Mouse (Mus musculus): ENCODE data around the gene Ccdc71. TPM values are rescaled to one million over a fixed set of nuclear protein-coding genes. Genes with fewer than 3 reads are reported as not detected.

The Ccdc71 gene
- polyA plus RNA-seq (2012; rRNA removed), result 32.4 and 35.2 TPM in 2 replicates

DNA sequence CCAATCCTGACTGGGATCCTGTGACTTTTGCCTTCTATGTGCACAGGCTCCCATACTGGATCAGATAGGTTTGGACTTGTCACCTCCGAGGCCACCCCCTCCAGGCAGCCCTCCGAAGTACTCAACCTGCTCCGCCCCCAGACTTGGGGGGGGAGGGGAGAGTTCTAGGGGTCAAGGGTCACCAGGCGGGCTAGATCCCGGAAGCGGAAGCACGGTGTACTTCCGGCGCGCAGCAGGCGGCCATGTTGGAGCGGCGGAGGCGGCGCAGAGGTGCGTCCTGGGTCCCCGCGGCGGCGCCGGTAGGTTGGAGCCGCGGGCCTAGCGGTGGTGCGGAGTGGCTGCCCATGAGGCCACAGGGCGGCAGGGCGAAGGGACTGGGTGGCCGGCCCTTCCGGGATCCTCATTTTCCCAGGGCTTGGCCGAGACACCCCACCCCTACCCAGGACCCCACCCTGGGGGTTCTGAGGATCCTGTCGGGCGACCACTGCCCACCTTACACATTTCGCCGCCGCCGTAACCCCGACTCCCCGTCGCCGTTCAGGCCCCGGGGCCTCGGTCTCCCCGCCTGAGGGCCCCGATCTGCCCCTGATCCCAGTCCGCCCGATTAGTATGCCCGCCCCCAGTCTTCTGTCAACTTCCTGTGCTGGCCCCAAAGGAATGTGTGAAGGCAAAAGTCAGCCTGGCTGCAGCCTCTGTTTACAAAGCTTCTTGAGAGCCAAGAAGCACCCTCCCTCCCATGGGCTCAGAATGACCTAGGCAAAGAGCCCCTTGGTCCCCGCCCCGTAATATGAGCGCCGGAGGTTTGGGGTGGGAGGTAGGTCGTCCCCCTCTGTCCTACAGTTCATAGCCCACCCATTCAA lies at the start of gene Ccdc71:
Gene Ccdc71, plus strand, starts transcription at position 209 of the 860 bp plus-strand sequence.

DNA sequence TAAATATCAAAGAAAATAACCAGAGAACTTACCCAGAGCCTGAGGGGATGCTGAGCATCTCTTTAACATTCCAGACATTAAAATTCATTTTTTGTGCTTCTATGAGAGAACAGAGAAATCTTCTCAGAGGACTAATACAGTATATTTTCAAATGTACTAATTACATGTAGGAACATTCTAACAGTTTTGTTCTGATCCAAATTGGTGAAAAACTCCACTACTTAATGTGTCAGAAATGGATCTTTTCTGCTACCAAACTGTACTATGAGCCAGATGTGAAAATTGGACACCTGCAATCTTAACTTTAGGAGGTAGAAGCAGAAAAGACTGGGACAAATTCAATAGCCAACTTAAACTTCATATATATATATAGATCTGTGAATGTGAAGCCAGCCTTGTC lies 31.9 kb upstream of the Ccdc71 start, which contains the start of gene Ccdc36:
Gene Ccdc36, minus strand, starts transcription at position 101 of the 400 bp plus-strand sequence.

DNA sequence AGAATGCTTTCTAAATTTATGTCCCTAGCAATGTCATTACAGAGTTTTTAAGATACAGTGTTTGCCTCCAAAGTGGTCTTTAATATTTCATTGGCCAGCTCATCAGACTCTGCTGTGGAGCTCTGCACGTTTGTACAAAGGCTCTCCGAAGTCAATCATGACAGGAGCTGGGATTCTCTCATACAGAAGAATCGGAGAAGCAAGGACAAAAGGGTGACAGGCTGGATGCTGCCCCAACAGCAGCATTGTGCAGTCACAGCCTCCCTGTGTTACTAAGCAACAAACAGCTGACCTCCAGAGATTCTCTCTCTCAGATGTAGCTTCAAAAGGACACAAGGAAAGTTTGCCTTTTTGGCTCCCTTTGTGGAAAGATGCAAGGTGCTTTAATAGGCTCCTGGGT lies 24.1 kb upstream of the Ccdc71 start, which contains the start of gene BC048562:
Gene BC048562, plus strand, starts transcription at position 301 of the 400 bp plus-strand sequence.

DNA sequence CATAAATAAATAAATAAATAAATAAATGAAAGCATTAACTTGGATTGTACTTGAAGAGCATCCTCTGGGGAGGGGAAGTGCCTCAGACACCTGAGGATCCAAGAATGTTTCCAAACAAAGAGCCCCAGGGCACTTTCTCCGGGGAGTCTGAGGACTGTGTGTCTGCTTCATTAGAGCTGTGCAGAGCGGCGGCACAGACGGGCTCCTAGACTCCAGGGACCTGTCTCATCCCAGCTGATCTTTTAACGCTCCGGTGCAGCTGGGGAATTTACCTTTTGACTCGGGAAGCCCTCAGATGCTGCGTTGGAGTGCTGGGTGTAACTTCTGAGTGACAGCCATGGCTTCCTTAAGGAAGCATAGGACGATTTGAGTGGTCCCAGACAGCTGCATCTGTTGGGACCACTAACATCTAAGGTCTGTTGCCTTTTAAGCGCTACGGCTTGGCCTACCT lies 879 bp downstream of the Ccdc71 start, which contains the start of gene Klhdc8b:
Gene Klhdc8b, minus strand, starts transcription at position 401 of the 451 bp plus-strand sequence.

DNA sequence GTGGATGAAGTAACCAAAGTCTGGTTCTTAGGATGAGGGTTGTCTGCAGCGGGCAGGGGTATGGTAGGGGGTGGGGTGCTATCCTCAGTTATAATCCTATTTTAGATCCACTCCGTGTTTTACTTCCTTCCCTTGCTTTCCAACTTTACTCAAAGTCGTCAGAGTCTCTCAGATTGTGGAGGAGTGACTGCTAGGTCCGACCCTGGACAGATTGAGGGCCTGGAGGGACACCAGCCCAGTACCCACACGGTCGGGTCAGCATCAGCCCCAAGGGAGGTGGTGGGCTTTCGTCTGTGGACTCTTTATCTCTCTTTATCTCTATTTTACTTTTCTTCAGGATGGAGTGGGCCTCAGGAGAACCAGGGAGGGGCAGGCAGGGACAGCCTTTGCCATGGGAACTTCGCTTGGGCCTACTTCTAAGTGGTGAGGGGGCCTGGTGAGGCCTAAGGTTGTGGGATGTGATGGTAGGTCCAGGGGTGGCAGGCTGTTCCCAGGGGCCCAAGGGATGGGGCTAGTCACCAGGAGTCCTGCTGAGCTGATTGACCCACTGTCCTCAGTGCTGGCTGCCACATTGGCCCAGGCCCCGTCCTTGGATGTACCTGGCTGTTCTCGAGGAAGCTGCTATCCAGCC lies 19.5 kb downstream of the Ccdc71 start, which contains the start of gene Lamb2:
Gene Lamb2, plus strand, starts transcription at position 16 of the 631 bp plus-strand sequence.

DNA sequence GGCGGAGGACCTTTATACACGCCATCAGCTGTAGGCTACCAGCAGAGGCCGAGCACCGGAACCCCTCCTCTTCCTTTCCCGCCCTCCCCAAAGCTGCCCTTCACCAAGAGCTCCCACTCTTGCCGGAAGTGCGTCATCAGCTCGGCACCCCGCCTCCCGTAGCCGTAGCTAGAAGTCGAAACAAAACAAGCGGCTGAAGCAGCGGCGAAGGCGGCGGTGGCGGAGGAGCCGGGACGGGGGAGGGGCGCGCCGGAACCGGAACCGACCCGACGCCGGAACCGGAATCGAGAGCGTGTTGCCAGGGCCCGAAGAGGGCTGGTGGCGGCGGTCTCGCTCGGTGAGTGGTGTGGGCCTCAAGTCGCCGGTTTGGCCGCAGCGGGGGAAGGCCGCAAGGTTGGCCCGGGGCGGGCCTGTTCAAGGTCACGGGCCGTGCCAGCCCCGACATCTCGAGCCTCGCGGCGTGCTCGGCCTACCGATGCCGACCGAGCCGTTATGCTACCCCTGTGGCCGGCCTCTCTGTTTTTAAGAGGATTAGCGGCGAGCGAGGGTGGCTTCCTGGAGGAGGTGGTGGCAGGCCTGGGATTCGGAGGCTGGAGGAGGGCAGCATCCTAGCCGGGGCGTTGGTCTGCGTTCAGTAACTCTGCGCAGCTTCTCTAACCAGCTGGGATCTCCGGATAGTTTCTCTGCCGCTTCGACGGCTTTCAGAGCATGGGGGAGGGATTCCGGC lies 30.4 kb downstream of the Ccdc71 start, which contains the start of gene Usp19:
Gene Usp19, plus strand, starts transcription at position 44 of the 727 bp plus-strand sequence.

DNA sequence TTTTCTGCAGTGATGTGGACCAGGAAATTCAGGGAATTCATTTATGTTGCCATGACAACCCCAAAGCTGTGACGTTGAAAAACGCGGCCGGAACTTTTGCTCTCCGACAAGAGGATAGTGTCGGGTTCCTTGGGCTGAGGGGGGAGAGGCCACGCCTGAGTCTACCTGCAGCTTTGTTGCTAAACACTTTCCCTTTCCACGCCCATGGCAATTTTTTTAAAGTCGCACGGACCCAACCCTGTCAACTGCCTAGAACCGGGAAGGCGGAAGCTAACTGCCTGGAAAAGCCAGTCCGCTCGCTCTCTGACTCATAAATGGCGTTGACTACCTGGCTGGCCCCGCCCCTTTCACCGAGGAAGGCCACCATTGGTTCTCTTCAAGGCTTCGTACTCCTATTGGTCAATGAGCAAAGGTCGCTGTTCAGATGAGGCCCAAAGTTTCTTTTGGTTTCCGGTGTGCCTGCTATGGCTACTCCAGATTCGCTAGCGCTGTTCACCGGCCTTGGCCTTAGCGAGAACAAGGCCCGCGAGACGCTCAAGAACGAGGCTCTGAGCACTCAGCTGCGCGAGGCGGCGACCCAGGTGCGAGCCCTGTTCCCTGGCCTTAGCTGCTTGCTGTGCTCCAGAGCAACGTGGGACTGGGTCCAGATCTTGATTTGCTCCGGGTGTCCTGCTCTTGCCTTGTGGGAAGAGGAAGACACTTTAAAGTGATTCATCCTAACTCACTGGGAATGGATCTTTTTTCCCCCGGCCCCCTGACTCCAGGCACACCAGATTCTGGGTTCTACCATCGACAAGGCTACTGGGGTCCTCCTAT lies 47.5 kb downstream of the Ccdc71 start, which contains the start of gene Qars:
Gene Qars, plus strand, starts transcription at position 88 of the 816 bp plus-strand sequence.

Other genes with a start within 250 kb of the Ccdc71 start
- gene Dag1, start 196.6 kb upstream of the Ccdc71 start, polyA plus RNA-seq (2012; rRNA removed), result 33.7 and 34.6 TPM in 2 replicates
- gene Nicn1, start 170.1 kb upstream of the Ccdc71 start, polyA plus RNA-seq (2012; rRNA removed), result 104 and 128 TPM in 2 replicates
- 62.3 and 64.8 TPM in 2 replicates for gene Amt, start 163.7 kb upstream of the Ccdc71 start, polyA plus RNA-seq (2012; rRNA removed)
- gene Rhoa, start 154.4 kb upstream of the Ccdc71 start, polyA plus RNA-seq (2012; rRNA removed), result 143 and 147 TPM in 2 replicates
- gene Tcta, start 154.4 kb upstream of the Ccdc71 start, polyA plus RNA-seq (2012; rRNA removed), result 34.3 and 38.3 TPM in 2 replicates
- gene Gpx1, start 121.6 kb upstream of the Ccdc71 start, polyA plus RNA-seq (2012; rRNA removed), result 311 and 335 TPM in 2 replicates
- 124 and 135 TPM in 2 replicates for gene Usp4, start 112.7 kb upstream of the Ccdc71 start, polyA plus RNA-seq (2012; rRNA removed)
- gene 1700102P08Rik, start 67.7 kb upstream of the Ccdc71 start, polyA plus RNA-seq (2012; rRNA removed), result 3.3 and 3.5 TPM in 2 replicates
- gene Ccdc36, start 32.0 kb upstream of the Ccdc71 start, polyA plus RNA-seq (2012; rRNA removed), result 2.2 and 2.7 TPM in 2 replicates
- not detected in 2 replicates for gene BC048562, start 24.0 kb upstream of the Ccdc71 start, polyA plus RNA-seq (2012; rRNA removed)
- 67.4 and 67.8 TPM in 2 replicates for gene Klhdc8b, start 1.1 kb downstream of the Ccdc71 start, polyA plus RNA-seq (2012; rRNA removed)
- gene Lamb2, start 19.2 kb downstream of the Ccdc71 start, polyA plus RNA-seq (2012; rRNA removed), result 25.1 and 35.7 TPM in 2 replicates
- gene Usp19, start 30.1 kb downstream of the Ccdc71 start, polyA plus RNA-seq (2012; rRNA removed), result 131 and 138 TPM in 2 replicates
- gene Qars, start 47.2 kb downstream of the Ccdc71 start, polyA plus RNA-seq (2012; rRNA removed), result 120 and 140 TPM in 2 replicates
- gene Qrich1, start 56.3 kb downstream of the Ccdc71 start, polyA plus RNA-seq (2012; rRNA removed), result 135 and 137 TPM in 2 replicates
- 131 and 132 TPM in 2 replicates for gene Impdh2, start 99.8 kb downstream of the Ccdc71 start, polyA plus RNA-seq (2012; rRNA removed)
- 59.9 and 60.6 TPM in 2 replicates for gene Ndufaf3, start 106.9 kb downstream of the Ccdc71 start, polyA plus RNA-seq (2012; rRNA removed)
- gene Dalrd3, start 109.4 kb downstream of the Ccdc71 start, polyA plus RNA-seq (2012; rRNA removed), result 277 and 285 TPM in 2 replicates
- 260 and 264 TPM in 2 replicates for gene Wdr6, start 118.2 kb downstream of the Ccdc71 start, polyA plus RNA-seq (2012; rRNA removed)
- gene P4htm, start 137.1 kb downstream of the Ccdc71 start, polyA plus RNA-seq (2012; rRNA removed), result 35.4 and 35.5 TPM in 2 replicates
- 42.5 and 42.6 TPM in 2 replicates for gene Arih2, start 188.9 kb downstream of the Ccdc71 start, polyA plus RNA-seq (2012; rRNA removed)
- 22.7 and 22.8 TPM in 2 replicates for gene Slc25a20, start 201.6 kb downstream of the Ccdc71 start, polyA plus RNA-seq (2012; rRNA removed)
- 35.0 and 38.6 TPM in 2 replicates for gene Prkar2a, start 228.8 kb downstream of the Ccdc71 start, polyA plus RNA-seq (2012; rRNA removed)

Measured in central nervous system, embryonic 18 days (tissue).